Mouse (Mus musculus) stomach, postnatal 0 days (tissue): ENCODE results near the gene Mtus2.

Experiments
- CTCF ChIP-seq: IDR thresholded peaks from 2 replicates; pipeline ENCODE4 v1.5.1; 2016; ENCODE audit warnings: antibody characterized with exemption, low read depth, mild to moderate bottlenecking, moderate library complexity
- EP300 ChIP-seq: optimal IDR thresholded peaks from 2 replicates; pipeline ENCODE3; 2016; ENCODE audit warnings: antibody characterized with exemption

- TF ChIP-seq EP300 (no peak), CTCF (peak; percentile 65)
These were observed 7.7 kb downstream of the Mtus2 start for GRCm38 (mm10) chr5:147964776-147965175.
